Mouse (Mus musculus) cerebellum, adult 2 months (tissue): ENCODE data around the gene Cysltr2. TPM values are rescaled to one million over a fixed set of nuclear protein-coding genes. Genes with fewer than 3 reads are reported as not detected.

Experiments
- DNase-seq, 2 experiments: peaks; one replicate each; pipeline ENCODE4 v3.0.0; 2021
- H3K27ac ChIP-seq: fragments of 200-500 bp; 2 replicates; pipeline ENCODE4 v1.5.1; 2012; ENCODE audit warnings: low read length, control low read depth, inconsistent platforms; ENCODE audit not compliant: insufficient read depth
- H3K27me3 ChIP-seq: fragments of 200-500 bp; 2 replicates; pipeline ENCODE4 v1.6.1; 2012; ENCODE audit warnings: inconsistent platforms, mild to moderate bottlenecking, low read length, moderate library complexity; ENCODE audit not compliant: control insufficient read depth, insufficient read depth
- H3K4me1 ChIP-seq: fragments of 200-500 bp; 2 replicates; pipeline ENCODE4 v1.6.1; 2011; ENCODE audit warnings: low read length; ENCODE audit not compliant: control insufficient read depth, insufficient read depth
- H3K4me3 ChIP-seq: fragments of 200-500 bp; replicated peaks from 2 replicates; pipeline ENCODE3; 2011; ENCODE audit warnings: mild to moderate bottlenecking, low read depth, low read length, control low read depth; ENCODE audit not compliant: insufficient read depth
- CTCF ChIP-seq: fragments of 200-500 bp; IDR thresholded peaks from 2 replicates; pipeline ENCODE4 v1.5.1; 2011; ENCODE audit warnings: low read depth, mild to moderate bottlenecking, control low read depth, low read length, moderate library complexity, borderline replicate concordance; ENCODE audit not compliant: insufficient read depth
- POLR2A ChIP-seq: fragments of 200-500 bp; IDR thresholded peaks from 2 replicates; pipeline ENCODE4 v1.6.1; 2011; ENCODE audit warnings: low read length, control low read depth, borderline replicate concordance; ENCODE audit not compliant: insufficient read depth
- WGBS: fragments of 180-500 bp; shearing (Covaris S2); methylation state at CpG from one replicate; pipeline ENCODE4 v1.1.7; 2018; 5-methylcytosine and 5-hydroxymethylcytosine counted together
- polyA plus RNA-seq: library from polyadenylated mRNA; depleted of rRNA; stranded (reverse); fragments of >200 nt; gene quantifications from 2 replicates; pipeline ENCODE4 v1.2.3, GENCODE M21; 2012

Gene Cysltr2
- polyA plus RNA-seq, 1 experiment = 1.4 TPM

GRCm38 (mm10) chr14:73064460-73064859 lies 15.5 kb upstream of the Cysltr2 start:
- no peak overlapping the region for H3K27ac ChIP-seq
- no peak for TF ChIP-seq POLR2A
- no peak for TF ChIP-seq CTCF
- no peaks in the 10 kb centered on the region for H3K4me1 ChIP-seq
- no peak overlapping the region for H3K4me3 ChIP-seq
- H3K27me3 ChIP-seq = no peaks in the 10 kb centered on the region
- no peak for DNase-seq
- 38% methylated on average over 7 of the region's 7 CpGs for WGBS

- H3K4me3 ChIP-seq = no peak overlapping the region
- WGBS = 76% methylated on average over 2 of the region's 2 CpGs
- H3K27ac ChIP-seq = no peak overlapping the region
- H3K27me3 ChIP-seq = no peaks in the 10 kb centered on the region
- no peaks in the 10 kb centered on the region for H3K4me1 ChIP-seq
- no peak for DNase-seq
- no peak for TF ChIP-seq CTCF
- TF ChIP-seq POLR2A = no peak
These were observed 9.8 kb upstream of the Cysltr2 start for GRCm38 (mm10) chr14:73058755-73059154.

- TF ChIP-seq POLR2A = no peak
- H3K27ac ChIP-seq = no peak overlapping the region
- 51% methylated on average over 10 of the region's 10 CpGs for WGBS
- no peak overlapping the region for H3K4me3 ChIP-seq
- DNase-seq = peak in 1 of 2 experiments; percentile 1
- H3K4me1 ChIP-seq = no peaks in the 10 kb centered on the region
- no peaks in the 10 kb centered on the region for H3K27me3 ChIP-seq
These were observed 8.8 kb upstream of the Cysltr2 start for GRCm38 (mm10) chr14:73057764-73058163.

- TF ChIP-seq POLR2A = no peak
- TF ChIP-seq CTCF = no peak
- no peaks in the 10 kb centered on the region for H3K27me3 ChIP-seq
- no peak overlapping the region for H3K4me3 ChIP-seq
- no peak for DNase-seq
- H3K4me1 ChIP-seq = no peaks in the 10 kb centered on the region
- H3K27ac ChIP-seq = no peak overlapping the region
- WGBS = 95% methylated on average over 6 of the region's 6 CpGs
These were observed 7.9 kb upstream of the Cysltr2 start for GRCm38 (mm10) chr14:73056813-73057212.

GRCm38 (mm10) chr14:73045199-73045928 lies 3.5 kb downstream of the Cysltr2 start:
- no peak for DNase-seq
- Histone ChIP-seq H3K27ac (no peak overlapping the region), H3K4me3 (no peak overlapping the region), H3K27me3 (no peaks in the 10 kb centered on the region), H3K4me1 (no peaks in the 10 kb centered on the region)
- WGBS = 84% methylated on average over 9 of the region's 9 CpGs
- no peak for TF ChIP-seq POLR2A
- no peak for TF ChIP-seq CTCF

GRCm38 (mm10) chr14:73041689-73042088 lies 7.2 kb downstream of the Cysltr2 start:
- Histone ChIP-seq H3K27me3 (no peaks in the 10 kb centered on the region), H3K27ac (no peak overlapping the region), H3K4me3 (no peak overlapping the region), H3K4me1 (no peaks in the 10 kb centered on the region)
- TF ChIP-seq CTCF = no peak
- no peak for TF ChIP-seq POLR2A
- 74% methylated on average over 2 of the region's 2 CpGs for WGBS
- DNase-seq = no peak

GRCm38 (mm10) chr14:73033290-73033689 lies 15.6 kb downstream of the Cysltr2 start:
- TF ChIP-seq POLR2A (no peak), CTCF (no peak)
- Histone ChIP-seq H3K27me3 (no peaks in the 10 kb centered on the region), H3K4me3 (no peak overlapping the region), H3K4me1 (no peaks in the 10 kb centered on the region), H3K27ac (no peak overlapping the region)
- 36% methylated on average over 3 of the region's 3 CpGs for WGBS
- no peak for DNase-seq

GRCm38 (mm10) chr14:73031218-73031617 lies 17.7 kb downstream of the Cysltr2 start:
- Histone ChIP-seq H3K4me1 (no peaks in the 10 kb centered on the region), H3K27me3 (no peaks in the 10 kb centered on the region), H3K27ac (no peak overlapping the region), H3K4me3 (no peak overlapping the region)
- no peak for DNase-seq
- TF ChIP-seq CTCF (no peak), POLR2A (no peak)
- WGBS = 88% methylated on average over 3 of the region's 3 CpGs

- 98% methylated on average over 3 of the region's 3 CpGs for WGBS
- no peak overlapping the region for H3K27ac ChIP-seq
- no peak overlapping the region for H3K4me3 ChIP-seq
- no peaks in the 10 kb centered on the region for H3K27me3 ChIP-seq
- DNase-seq = no peak
- TF ChIP-seq CTCF (no peak), POLR2A (no peak)
- H3K4me1 ChIP-seq = no peaks in the 10 kb centered on the region
These were observed 31.6 kb downstream of the Cysltr2 start for GRCm38 (mm10) chr14:73017272-73017671.
